Mouse (Mus musculus) embryonic facial prominence, embryonic 12.5 days (tissue): ENCODE data around the gene Arhgef26. TPM values are rescaled to one million over a fixed set of nuclear protein-coding genes. Genes with fewer than 3 reads are reported as not detected.

Source experiments
- ATAC-seq: fragments of 200-750 bp; cut with Nextera tagmentation; 2 replicates; pipeline ENCODE4 v1.8.0; 2017; ENCODE audit not compliant: insufficient number of reproducible peaks, insufficient read depth, low FRiP score, low TSS enrichment
- H3K27ac ChIP-seq: fragments of 300-500 bp; sonication (generic); 2 replicates; pipeline ENCODE4 v1.5.1; 2016; ENCODE audit warnings: mild to moderate bottlenecking
- H3K27me3 ChIP-seq: fragments of 300-500 bp; sonication (generic); 2 replicates; pipeline ENCODE4 v1.6.1; 2016; ENCODE audit warnings: mild to moderate bottlenecking, moderate library complexity
- H3K36me3 ChIP-seq: fragments of 300-500 bp; sonication (generic); 2 replicates; pipeline ENCODE4 v1.6.1; 2016; ENCODE audit warnings: mild to moderate bottlenecking
- H3K4me1 ChIP-seq: fragments of 300-500 bp; sonication (generic); 2 replicates; pipeline ENCODE4 v1.6.1; 2016
- H3K4me2 ChIP-seq: fragments of 300-500 bp; sonication (generic); replicated peaks from 2 replicates; pipeline ENCODE4 v1.6.1; 2016; ENCODE audit warnings: mild to moderate bottlenecking, moderate library complexity
- H3K4me3 ChIP-seq: fragments of 300-500 bp; sonication (generic); 2 replicates; pipeline ENCODE4 v1.5.1; 2016; ENCODE audit warnings: mild to moderate bottlenecking
- H3K9ac ChIP-seq: fragments of 300-500 bp; sonication (generic); 2 replicates; pipeline ENCODE4 v1.6.1; 2016; ENCODE audit warnings: mild to moderate bottlenecking, moderate library complexity
- H3K9me3 ChIP-seq: fragments of 300-500 bp; sonication (generic); 2 replicates; pipeline ENCODE4 v1.6.1; 2016; ENCODE audit warnings: mild to moderate bottlenecking, moderate library complexity
- whole genome bisulfite sequencing: fragments of 180-500 bp; shearing (Covaris S2); methylation state at CpG from one replicate; pipeline ENCODE4 v1.1.7; 2016; 5-methylcytosine and 5-hydroxymethylcytosine counted together
- polyA plus RNA-seq: library from polyadenylated mRNA; unstranded; fragments of >200 nt; fragmentation: Nextera tagmentation; extraction: Ambion mirVana; gene quantifications from 2 replicates; pipeline ENCODE4 v1.2.1, GENCODE M21; 2016

The Arhgef26 gene
- polyA plus RNA-seq, 1 experiment from 2014 or later: 12.5 TPM

DNA sequence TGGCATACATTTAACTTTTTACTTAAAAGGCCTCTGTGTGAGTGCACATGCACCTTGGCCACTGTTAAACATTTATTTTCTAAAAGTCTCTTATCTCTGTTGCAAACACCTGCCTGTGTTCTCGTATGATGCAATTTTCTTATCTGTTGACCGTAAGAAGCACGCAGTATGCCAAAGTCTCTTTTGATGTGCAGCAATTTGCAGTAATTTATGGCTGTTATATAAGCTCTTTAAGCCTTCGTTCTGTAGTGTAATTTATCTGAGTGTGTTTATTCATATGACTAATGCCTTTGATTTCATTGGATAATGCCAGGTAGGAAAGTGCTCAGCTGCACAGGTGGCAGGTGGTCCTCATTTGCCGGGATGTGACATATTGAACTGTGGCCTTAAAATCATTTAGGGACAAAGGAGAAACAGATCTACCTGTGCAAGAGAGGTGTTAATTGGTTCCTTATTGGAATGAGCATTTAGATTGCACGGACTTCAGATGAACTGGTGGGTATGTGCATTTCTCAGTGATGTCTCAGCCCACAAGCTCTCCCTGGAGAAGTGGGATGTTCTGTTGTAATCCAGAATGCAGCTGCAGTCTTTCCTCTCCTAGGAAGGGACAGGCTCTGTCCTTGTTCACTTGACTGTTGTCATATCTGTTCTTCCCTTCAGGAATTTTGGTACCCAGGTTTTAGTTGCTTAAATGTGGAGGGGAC is 10.5 kb downstream of the Arhgef26 start:
- Histone ChIP-seq H3K4me3 (no peak overlapping the region), H3K4me2 (no peak overlapping the region), H3K4me1 (no peaks in the 10 kb centered on the region), H3K9ac (no peak overlapping the region), H3K27ac (no peak overlapping the region), H3K27me3 (no peaks in the 10 kb centered on the region), H3K36me3 (no peaks in the 10 kb centered on the region), H3K9me3 (no peaks in the 10 kb centered on the region)
- WGBS: 74% methylated on average over 6 of the region's 6 CpGs
- ATAC-seq: no peak

- no peaks in the 10 kb centered on the region for H3K27me3 ChIP-seq
- H3K9me3 ChIP-seq: no peaks in the 10 kb centered on the region
- no peak overlapping the region for H3K27ac ChIP-seq
- 79% methylated on average over 11 of the region's 11 CpGs for WGBS
- H3K4me2 ChIP-seq: no peak overlapping the region
- H3K4me3 ChIP-seq: no peak overlapping the region
- no peak for ATAC-seq
- no peaks in the 10 kb centered on the region for H3K4me1 ChIP-seq
- no peaks in the 10 kb centered on the region for H3K36me3 ChIP-seq
- H3K9ac ChIP-seq: no peak overlapping the region
These were observed 11.2 kb downstream of the Arhgef26 start for GRCm38 (mm10) chr3:62349218-62349897.

DNA sequence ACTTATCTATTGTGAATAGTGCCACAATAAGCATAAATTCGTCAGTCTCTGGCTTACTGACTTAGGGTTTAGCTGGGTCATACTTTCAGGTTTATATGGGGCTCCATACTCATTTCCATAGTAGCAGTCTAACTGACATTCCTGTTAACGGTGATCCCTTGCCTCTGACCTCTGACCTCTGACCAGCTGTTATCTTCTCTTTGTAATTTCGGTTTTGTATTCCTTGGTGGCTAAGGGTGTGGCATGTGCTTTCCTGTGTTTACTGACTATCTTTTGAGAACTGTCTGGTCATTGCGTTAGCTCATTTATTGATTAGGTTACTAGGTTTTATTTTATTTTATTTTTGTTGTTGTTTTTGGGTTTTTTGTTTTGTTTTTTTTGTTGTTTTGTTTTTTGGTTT is 13.9 kb downstream of the Arhgef26 start:
- H3K4me3 ChIP-seq: no peak overlapping the region
- H3K27ac ChIP-seq: no peak overlapping the region
- H3K9me3 ChIP-seq: no peaks in the 10 kb centered on the region
- no peak overlapping the region for H3K9ac ChIP-seq
- no peaks in the 10 kb centered on the region for H3K36me3 ChIP-seq
- WGBS: 73% methylated on average over 4 of the region's 4 CpGs
- H3K4me2 ChIP-seq: no peak overlapping the region
- no peak for ATAC-seq
- no peaks in the 10 kb centered on the region for H3K4me1 ChIP-seq
- H3K27me3 ChIP-seq: no peaks in the 10 kb centered on the region

GRCm38 (mm10) chr3:62352876-62353275 is 14.7 kb downstream of the Arhgef26 start:
- Histone ChIP-seq H3K4me2 (no peak overlapping the region), H3K9ac (no peak overlapping the region), H3K9me3 (no peaks in the 10 kb centered on the region), H3K27ac (no peak overlapping the region), H3K4me3 (no peak overlapping the region), H3K36me3 (no peaks in the 10 kb centered on the region), H3K4me1 (no peaks in the 10 kb centered on the region), H3K27me3 (no peaks in the 10 kb centered on the region)
- no peak for ATAC-seq
- WGBS: 89% methylated on average over 4 of the region's 4 CpGs

DNA sequence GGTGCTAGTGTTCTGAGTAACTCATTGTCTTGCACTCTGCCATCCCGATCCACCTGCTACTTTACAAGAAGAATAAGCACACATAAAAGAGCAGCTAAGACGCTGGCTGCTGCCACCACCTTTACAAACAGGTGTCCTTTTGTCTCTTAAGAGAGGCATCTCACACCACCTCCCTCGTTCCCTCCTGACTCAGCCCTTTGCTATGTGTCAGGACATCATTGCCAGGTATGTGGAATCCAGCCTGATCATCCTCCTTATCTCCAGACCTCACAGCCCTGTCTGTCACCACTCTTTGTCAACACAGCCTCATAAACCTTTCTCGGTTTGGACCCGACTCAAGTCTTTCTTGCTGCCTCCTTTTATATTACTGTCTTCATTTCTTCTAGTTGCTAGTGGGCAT is 29.7 kb downstream of the Arhgef26 start:
- H3K9me3 ChIP-seq: no peaks in the 10 kb centered on the region
- H3K4me3 ChIP-seq: no peak overlapping the region
- no peak overlapping the region for H3K4me2 ChIP-seq
- 85% methylated on average over 5 of the region's 5 CpGs for WGBS
- H3K4me1 ChIP-seq: no peaks in the 10 kb centered on the region
- no peaks in the 10 kb centered on the region for H3K36me3 ChIP-seq
- no peak overlapping the region for H3K27ac ChIP-seq
- no peaks in the 10 kb centered on the region for H3K27me3 ChIP-seq
- no peak for ATAC-seq
- no peak overlapping the region for H3K9ac ChIP-seq

GRCm38 (mm10) chr3:62372841-62373240 is 34.7 kb downstream of the Arhgef26 start:
- no peak for ATAC-seq
- H3K27ac ChIP-seq: no peak overlapping the region
- no peaks in the 10 kb centered on the region for H3K9me3 ChIP-seq
- H3K4me2 ChIP-seq: no peak overlapping the region
- 78% methylated on average over 2 of the region's 2 CpGs for WGBS
- H3K36me3 ChIP-seq: no peaks in the 10 kb centered on the region
- no peaks in the 10 kb centered on the region for H3K4me1 ChIP-seq
- no peaks in the 10 kb centered on the region for H3K27me3 ChIP-seq
- H3K9ac ChIP-seq: no peak overlapping the region
- no peak overlapping the region for H3K4me3 ChIP-seq

DNA sequence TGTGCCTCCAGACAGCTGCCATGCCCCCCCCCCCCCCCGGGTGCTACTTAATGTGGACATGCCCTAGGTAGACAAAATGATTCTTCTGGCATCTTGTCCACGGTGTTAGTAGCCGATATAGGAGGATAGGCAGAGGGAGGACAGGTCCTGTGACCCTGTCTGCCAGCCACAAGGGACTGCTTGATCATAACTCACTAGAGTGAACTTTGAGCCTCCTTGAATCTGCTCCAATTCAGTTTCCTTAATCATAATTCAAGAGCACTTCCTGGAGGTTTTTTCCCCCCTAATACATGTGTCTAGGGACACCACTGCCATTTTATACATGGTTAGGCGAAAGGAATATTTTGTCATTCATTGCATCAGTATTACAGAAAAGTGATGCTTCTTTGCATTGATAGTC is 36.2 kb downstream of the Arhgef26 start:
- no peak overlapping the region for H3K9ac ChIP-seq
- 82% methylated on average over 4 of the region's 4 CpGs for WGBS

DNA sequence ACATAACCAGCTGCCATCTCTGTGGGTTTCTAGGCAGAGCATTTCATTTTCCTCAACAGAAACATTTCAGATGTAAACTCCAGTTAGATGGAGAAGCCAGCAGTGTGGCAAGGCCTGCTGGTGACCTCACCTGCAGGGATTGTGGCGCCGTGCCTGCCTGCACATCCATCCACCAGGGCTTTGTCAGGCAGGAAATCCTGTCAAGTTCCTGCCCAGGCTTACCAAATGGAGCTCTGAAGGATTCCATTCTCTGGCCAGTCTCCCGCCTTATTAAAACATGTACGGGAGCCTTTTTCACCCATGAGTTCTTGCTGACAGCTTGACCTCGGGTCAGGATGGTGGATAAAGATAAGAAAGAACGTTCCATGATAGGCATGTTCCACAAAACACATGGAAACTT is 36.7 kb downstream of the Arhgef26 start:
- no peaks in the 10 kb centered on the region for H3K4me1 ChIP-seq
- no peaks in the 10 kb centered on the region for H3K36me3 ChIP-seq
- no peak overlapping the region for H3K4me2 ChIP-seq
- H3K9ac ChIP-seq: no peak overlapping the region
- ATAC-seq: no peak
- no peaks in the 10 kb centered on the region for H3K27me3 ChIP-seq
- H3K4me3 ChIP-seq: no peak overlapping the region
- H3K9me3 ChIP-seq: no peaks in the 10 kb centered on the region
- no peak overlapping the region for H3K27ac ChIP-seq
- 72% methylated on average over 6 of the region's 6 CpGs for WGBS

More for the DNA sequence above, 36.2 kb downstream of the Arhgef26 start:
- no peaks in the 10 kb centered on the region for H3K27me3 ChIP-seq
- no peak overlapping the region for H3K4me2 ChIP-seq
- no peak overlapping the region for H3K27ac ChIP-seq
- no peaks in the 10 kb centered on the region for H3K36me3 ChIP-seq
- ATAC-seq: no peak
- no peak overlapping the region for H3K4me3 ChIP-seq
- no peaks in the 10 kb centered on the region for H3K4me1 ChIP-seq
- no peaks in the 10 kb centered on the region for H3K9me3 ChIP-seq

- Histone ChIP-seq H3K9me3 (no peaks in the 10 kb centered on the region), H3K9ac (no peak overlapping the region), H3K27ac (no peak overlapping the region), H3K4me1 (no peaks in the 10 kb centered on the region), H3K36me3 (no peaks in the 10 kb centered on the region), H3K4me2 (no peak overlapping the region), H3K4me3 (no peak overlapping the region), H3K27me3 (no peaks in the 10 kb centered on the region)
- ATAC-seq: no peak
- 91% methylated on average over 2 of the region's 2 CpGs for WGBS
These were observed 38.6 kb downstream of the Arhgef26 start for GRCm38 (mm10) chr3:62376719-62377118.

DNA sequence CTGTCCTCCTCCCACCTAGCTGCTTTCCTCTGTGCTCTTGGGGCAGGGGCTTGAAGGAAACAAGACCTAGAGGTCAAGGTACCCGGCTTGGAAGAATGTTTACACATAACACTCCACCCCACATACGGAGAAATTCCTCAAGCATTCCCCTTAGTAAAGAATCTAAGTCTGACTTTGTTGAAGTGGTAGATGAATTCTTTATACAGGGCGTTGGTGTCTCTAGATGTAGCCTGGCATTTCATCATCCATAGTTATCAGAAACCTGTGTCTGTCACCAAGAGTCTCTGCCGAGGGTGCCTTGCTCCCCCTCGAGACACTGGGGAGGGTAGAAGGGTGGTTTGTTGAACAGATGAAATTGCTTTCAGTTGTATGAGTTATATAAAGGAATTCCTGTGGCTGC is 41.8 kb downstream of the Arhgef26 start:
- 42% methylated on average over 5 of the region's 5 CpGs for WGBS
- no peak for ATAC-seq

DNA sequence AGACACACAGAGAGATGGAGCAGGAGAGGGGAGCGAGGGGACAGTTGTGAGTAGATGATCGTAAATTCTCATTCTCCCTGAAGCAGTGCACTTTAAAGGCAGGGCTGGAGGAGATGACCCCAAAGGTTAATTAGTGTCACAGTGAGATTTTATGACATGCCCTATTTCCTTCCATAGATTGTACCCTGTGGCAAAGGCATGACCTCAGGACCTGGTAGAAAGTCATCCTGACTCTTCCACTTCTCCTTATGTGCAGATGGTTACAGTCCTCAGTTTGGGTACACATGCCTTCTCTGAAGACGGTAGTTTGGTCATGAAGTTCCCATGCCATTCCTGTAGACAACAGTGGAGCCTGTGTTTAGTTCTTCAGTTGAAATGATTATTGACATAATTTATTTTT is 42.3 kb downstream of the Arhgef26 start:
- no peak overlapping the region for H3K4me2 ChIP-seq
- H3K36me3 ChIP-seq: no peaks in the 10 kb centered on the region
- 53% methylated on average over 3 of the region's 3 CpGs for WGBS
- no peaks in the 10 kb centered on the region for H3K9me3 ChIP-seq
- no peaks in the 10 kb centered on the region for H3K4me1 ChIP-seq
- H3K4me3 ChIP-seq: no peak overlapping the region
- no peaks in the 10 kb centered on the region for H3K27me3 ChIP-seq
- no peak overlapping the region for H3K27ac ChIP-seq
- H3K9ac ChIP-seq: no peak overlapping the region
- no peak for ATAC-seq

More for the DNA sequence above, 41.8 kb downstream of the Arhgef26 start:
- no peak overlapping the region for H3K4me2 ChIP-seq
- H3K4me1 ChIP-seq: no peaks in the 10 kb centered on the region
- H3K9ac ChIP-seq: no peak overlapping the region
- no peak overlapping the region for H3K27ac ChIP-seq
- H3K27me3 ChIP-seq: no peaks in the 10 kb centered on the region
- H3K36me3 ChIP-seq: no peaks in the 10 kb centered on the region
- no peaks in the 10 kb centered on the region for H3K9me3 ChIP-seq
- no peak overlapping the region for H3K4me3 ChIP-seq

DNA sequence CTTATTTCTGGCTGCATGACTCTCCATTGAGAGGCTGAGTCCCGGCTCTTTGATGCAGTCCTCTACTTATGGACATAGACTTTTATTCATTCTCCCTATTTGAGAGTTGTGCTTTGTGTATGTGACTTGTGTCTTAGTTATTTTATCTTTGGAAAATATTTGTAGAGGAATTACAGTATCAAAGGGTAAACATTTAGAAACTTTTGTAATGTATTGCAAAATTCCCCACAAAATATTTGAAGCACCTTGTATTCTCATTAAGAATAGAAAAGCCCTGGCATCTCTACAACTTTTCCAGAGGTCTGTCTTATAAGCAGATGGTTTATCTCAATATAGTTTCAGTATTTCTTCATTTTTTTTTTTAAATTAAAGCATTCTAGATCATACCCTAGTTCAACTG is 44.7 kb downstream of the Arhgef26 start:
- Histone ChIP-seq H3K27me3 (no peaks in the 10 kb centered on the region), H3K27ac (no peak overlapping the region), H3K4me3 (no peak overlapping the region), H3K36me3 (no peaks in the 10 kb centered on the region), H3K9ac (no peak overlapping the region), H3K9me3 (no peaks in the 10 kb centered on the region), H3K4me2 (no peak overlapping the region), H3K4me1 (no peaks in the 10 kb centered on the region)
- WGBS: 86% methylated on average over 1 of the region's 1 CpGs
- no peak for ATAC-seq
